Mouse (Mus musculus): Measurements from ENCODE around the gene Xbp1.
"Not testable (repeated sequence)": the region's sequence is repeated elsewhere in the genome, so short reads cannot be mapped to it uniquely, and the experiment has no call there.

Xbp1 gene

GRCm38 (mm10) chr11:5530172-5530571 is 9.7 kb downstream of the Xbp1 start:
- no peak for DNase-seq

- DNase-seq = no peak
Measured at GRCm38 (mm10) chr11:5530717-5531116, 10.3 kb downstream of the Xbp1 start.

- no peak for DNase-seq
Measured at GRCm38 (mm10) chr11:5533108-5533507, 12.6 kb downstream of the Xbp1 start.

- not testable (repeated sequence) for DNase-seq
Measured at GRCm38 (mm10) chr11:5537454-5537853, 17.0 kb downstream of the Xbp1 start.

- DNase-seq = no peak
Measured at GRCm38 (mm10) chr11:5540331-5540730, 19.9 kb downstream of the Xbp1 start.

- no peak for DNase-seq
Measured at GRCm38 (mm10) chr11:5541230-5541798, 20.9 kb downstream of the Xbp1 start.

GRCm38 (mm10) chr11:5541799-5542481 is 21.5 kb downstream of the Xbp1 start, which contains the start of gene Ccdc117:
Gene Ccdc117, minus strand, starts transcription at chr11:5542187.
- DNase-seq = peak; percentile 87

GRCm38 (mm10) chr11:5542482-5543185 is 22.2 kb downstream of the Xbp1 start:
- no peak for DNase-seq

GRCm38 (mm10) chr11:5543281-5543680 is 22.8 kb downstream of the Xbp1 start:
- DNase-seq = no peak

- not testable (repeated sequence) for DNase-seq
Measured at GRCm38 (mm10) chr11:5544709-5545108, 24.2 kb downstream of the Xbp1 start.

GRCm38 (mm10) chr11:5545457-5545856 is 25.0 kb downstream of the Xbp1 start:
- DNase-seq = no peak

- DNase-seq = no peak
Measured at GRCm38 (mm10) chr11:5546693-5547092, 26.2 kb downstream of the Xbp1 start.

GRCm38 (mm10) chr11:5551430-5551829 is 31.0 kb downstream of the Xbp1 start:
- DNase-seq = no peak

GRCm38 (mm10) chr11:5551931-5552330 is 31.5 kb downstream of the Xbp1 start:
- no peak for DNase-seq

- DNase-seq = no peak
Measured at GRCm38 (mm10) chr11:5560273-5560672, 39.8 kb downstream of the Xbp1 start.

- no peak for DNase-seq
Measured at GRCm38 (mm10) chr11:5562625-5563268, 42.3 kb downstream of the Xbp1 start.

- no peak for DNase-seq
Measured at GRCm38 (mm10) chr11:5563898-5564297, 43.4 kb downstream of the Xbp1 start.

GRCm38 (mm10) chr11:5565596-5565995 is 45.1 kb downstream of the Xbp1 start:
- no peak for DNase-seq

- no peak for DNase-seq
Measured at GRCm38 (mm10) chr11:5566506-5566905, 46.0 kb downstream of the Xbp1 start.

GRCm38 (mm10) chr11:5567654-5568053 is 47.2 kb downstream of the Xbp1 start:
- DNase-seq = no peak

GRCm38 (mm10) chr11:5568082-5568481 is 47.6 kb downstream of the Xbp1 start:
- DNase-seq = no peak

- no peak for DNase-seq
Measured at GRCm38 (mm10) chr11:5569474-5569873, 49.0 kb downstream of the Xbp1 start, which contains the start of gene Ankrd36. Gene Ankrd36, plus strand, starts transcription at chr11:5569684.

GRCm38 (mm10) chr11:5571856-5572255 is 51.4 kb downstream of the Xbp1 start:
- no peak for DNase-seq

Measured in cerebellum, adult 8-10 months (tissue).